In genomic region chr17:32320597-32321389, GRCm38 (mm10) we compare ENCODE assay signal across 8 mouse cellular contexts. TPM values are rescaled to one million over a fixed set of nuclear protein-coding genes. Genes with fewer than 3 reads are reported as not detected.
DNase-seq lines count a peak whose midpoint lies in the region; ATAC-seq lines count a peak whose summit lies in the region.

Akap8 (minus strand) TSS chr17:32321238.

- H3K27ac ChIP-seq in forebrain, embryonic 14.5 days (ENCODE audit: low read depth, low read length), result peak within 1 kb of the TSS; percentile 94
- peak within 1 kb of the TSS; percentile 99 for H3K27ac ChIP-seq in neural tube, embryonic 15.5 days (replicated peaks)

- peak; percentile 97 for ATAC-seq in forebrain, embryonic 14.5 days
- peak; percentile 98 for ATAC-seq in neural tube, embryonic 15.5 days (ENCODE audit: low FRiP score)

- H3K4me1 ChIP-seq in forebrain, embryonic 14.5 days (ENCODE audit: control insufficient read depth, insufficient read depth, low read length), result peaks cover 15% of the 10 kb centered on the region
- H3K4me1 ChIP-seq in neural tube, embryonic 15.5 days, result peaks cover 36% of the 10 kb centered on the region

- H3K9ac ChIP-seq in forebrain, embryonic 14.5 days (ENCODE audit: low read length), result peak within 1 kb of the TSS; percentile 87
- H3K9ac ChIP-seq in neural tube, embryonic 15.5 days (replicated peaks), result peak within 1 kb of the TSS; percentile 93

- DNase-seq in ES-CJ7 (ENCODE audit: low read depth, low spot score), result peak; percentile 99
- peak; percentile 97 for DNase-seq in cerebellum, adult 11 months
- DNase-seq in forebrain, embryonic 14.5 days (ENCODE audit: low spot score), result peak; percentile 100
- DNase-seq in heart, postnatal 14 days, result peak; percentile 96 to 97
- DNase-seq in layer of hippocampus, adult 11-12 months (ENCODE audit: low spot score), result peak; percentile 99
- peak; percentile 99 for DNase-seq in lung, adult 18-20 months
- peak; percentile 98 for DNase-seq in testis, postnatal 14 days (ENCODE audit: low spot score)

- peak within 1 kb of the TSS; percentile 95 for H3K4me3 ChIP-seq in forebrain, embryonic 14.5 days (ENCODE audit: low read depth, low read length)
- peak within 1 kb of the TSS; percentile 77 for H3K4me3 ChIP-seq in neural tube, embryonic 15.5 days (replicated peaks)

- peaks cover 45% of the 10 kb centered on the region for H3K36me3 ChIP-seq in forebrain, embryonic 14.5 days (ENCODE audit: control insufficient read depth, insufficient read depth, low read length)
- H3K36me3 ChIP-seq in neural tube, embryonic 15.5 days, result peaks cover 50% of the 10 kb centered on the region

- H3K4me2 ChIP-seq in forebrain, embryonic 14.5 days (ENCODE audit: low read length), result peak within 1 kb of the TSS; percentile 96
- H3K4me2 ChIP-seq in neural tube, embryonic 15.5 days, result peak within 1 kb of the TSS; percentile 83

- no peaks in the 10 kb centered on the region for H3K9me3 ChIP-seq in forebrain, embryonic 14.5 days (replicated peaks; ENCODE audit: control insufficient read depth, low read length)
- H3K9me3 ChIP-seq in neural tube, embryonic 15.5 days (replicated peaks), result no peaks in the 10 kb centered on the region

- under 1% methylated on average over 83 of the region's 83 CpGs for WGBS in forebrain, embryonic 14.5 days
- WGBS in neural tube, embryonic 15.5 days, result under 1% methylated on average over 83 of the region's 83 CpGs

- intact Hi-C loops in heart, postnatal 14 days (cut with DNase I), result loop anchor here (2.0 kb wide), 1 partner anchor 36 kb away; the partner anchor contains the start of gene Brd4

- H3K27me3 ChIP-seq in forebrain, embryonic 14.5 days (replicated peaks; ENCODE audit: control insufficient read depth, insufficient read depth, low read length), result no peaks in the 10 kb centered on the region
- H3K27me3 ChIP-seq in neural tube, embryonic 15.5 days (replicated peaks), result no peaks in the 10 kb centered on the region

RNA-seq across cellular contexts. Expression of gene Akap8, which starts in this region (rescaled TPM):
- polyA plus RNA-seq in forebrain, embryonic 14.5 days (2014; fragmentation: Nextera tagmentation; extraction: Ambion mirVana), result 33.9 and 40.1 TPM in 2 replicates
- 10 to 100 TPM; 50.0 to 62.5 TPM for total RNA-seq in heart, postnatal 14 days (2021)
- 100 and 101 TPM in 2 replicates for polyA plus RNA-seq in neural tube, embryonic 15.5 days (2015; fragmentation: Nextera tagmentation; extraction: Ambion mirVana)

Comparison
In these comparisons a context has a peak if more than half of its experiments do, and no peak if none do; other contexts are left out.
1. Peak in every context shown above with its lines: DNase-seq, ATAC-seq, H3K4me3 ChIP-seq and H3K27ac ChIP-seq.